Mouse (Mus musculus) G1E (cell line): ENCODE measurements at regions not wholly inside any gene's neighbourhood (a gene's known extent, or its start where the extent isn't known, plus 50 kb on each side); places are given as distances from the start of the nearest gene placed in this dataset.

ENCODE experiments used
- CTCF ChIP-seq: IDR thresholded peaks from 2 replicates; pipeline ENCODE4 v1.5.1; 2012; ENCODE audit warnings: low read depth, low read length, inconsistent platforms, mixed read lengths
- GATA1 ChIP-seq: IDR thresholded peaks from 2 replicates; pipeline ENCODE4 v1.6.1; 2012; ENCODE audit warnings: borderline replicate concordance, low read length, inconsistent platforms, mixed read lengths
- GATA2 ChIP-seq: IDR thresholded peaks from 2 replicates; pipeline ENCODE4 v1.6.1; 2012; ENCODE audit warnings: low read depth, low read length, inconsistent platforms, borderline replicate concordance
- TAL1 ChIP-seq: conservative IDR thresholded peaks from 2 replicates; pipeline ENCODE4 v1.6.1; 2012; ENCODE audit warnings: low read depth, low read length, inconsistent platforms, mixed read lengths

DNA sequence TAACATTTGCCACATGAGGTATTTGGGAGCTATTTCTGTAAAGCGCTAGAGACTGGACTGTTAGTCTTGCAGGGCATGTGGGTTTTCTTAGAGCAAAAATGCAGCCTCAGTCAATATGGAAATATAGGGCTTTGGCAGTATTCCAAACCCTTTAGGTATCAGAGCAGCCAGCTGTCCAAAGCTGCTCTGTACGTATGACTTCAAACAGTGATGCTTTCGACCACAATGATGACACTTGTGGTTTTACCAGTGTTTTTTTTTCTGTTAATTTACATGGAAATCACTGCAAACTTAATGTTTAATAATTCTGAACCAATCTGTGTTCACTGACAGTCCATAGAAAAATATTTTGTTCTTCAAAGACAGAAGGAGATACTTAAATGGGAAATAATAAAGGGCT lies 743.0 kb downstream of the Brinp3 start:
- TF ChIP-seq CTCF (no peak), GATA1 (no peak), GATA2 (no peak), TAL1 (no peak)
